Comparison of ENCODE assay signal across 10 mouse cellular contexts in the genomic region with DNA sequence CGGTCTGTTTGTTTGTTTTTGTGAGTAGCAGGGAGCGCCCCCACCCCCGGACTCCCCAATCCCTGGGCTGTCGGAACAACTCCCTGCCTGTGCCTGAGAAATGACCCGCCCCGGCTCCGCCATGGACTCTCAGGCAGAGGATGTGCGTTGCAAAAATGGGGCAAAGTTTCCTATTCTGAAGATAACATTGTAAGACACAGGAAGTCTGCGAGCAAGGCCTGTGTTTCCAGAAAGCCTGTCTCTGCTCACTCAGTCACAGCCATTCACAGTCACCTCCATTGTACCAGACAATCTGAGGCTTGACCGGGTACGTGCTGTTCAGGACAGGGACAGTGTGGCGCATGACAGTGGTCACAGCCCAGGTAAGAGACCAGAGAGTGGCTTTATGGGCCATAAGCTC. TPM values are rescaled to one million over a fixed set of nuclear protein-coding genes. Genes with fewer than 3 reads are reported as not detected.
DNase-seq lines count a peak whose midpoint lies in the region; ATAC-seq and TF ChIP-seq lines count a peak whose summit lies in the region.
"Had no signal": no experiment of that assay in that cellular context is flagged by ENCODE, and none has a peak within 500 bp of the region (broad histone marks: within the 10 kb centered on the region; RNA-seq: fewer than 3 reads in every experiment).

No protein-coding gene starts in this region.

- no peaks in the 10 kb centered on the region for H3K9me3 ChIP-seq in liver, embryonic 11.5 days (ENCODE audit: control insufficient read depth, low read length)
- H3K9me3 ChIP-seq: G1E had no signal

- no peak overlapping the region for H3K9ac ChIP-seq in liver, embryonic 11.5 days (ENCODE audit: low read depth, low read length)

- no peak for TF ChIP-seq POLR2A in spleen, adult 2 months (IDR thresholded peaks at IDR 0.05; ENCODE audit: low read depth, low read length)

- DNase-seq in spleen, adult 2 months (ENCODE audit: low read depth in 1 of 2, low spot score in 2 of 2) = no peak
- no peak for DNase-seq in spleen, adult 18-20 months
- peak; percentile 65 for DNase-seq in heart, postnatal 4 days
- no peak for DNase-seq in liver, embryonic 11.5 days (ENCODE audit: low spot score)
- no peak for DNase-seq in right cerebral cortex, adult 18-20 months
- no peak for DNase-seq in thymus, postnatal 4 days
- no peak for DNase-seq in MN1 (ENCODE audit: low spot score)
- DNase-seq in cerebellum, adult 8-10 months = no peak
- DNase-seq: cerebellum, adult 11-12 months had no signal

- no peak for ATAC-seq in liver, embryonic 11.5 days (replicated peaks; ENCODE audit: low FRiP score)

- no peak overlapping the region for H3K4me3 ChIP-seq in spleen, adult 2 months (ENCODE audit: extremely low read depth, insufficient read depth, insufficient read length)
- no peak overlapping the region for H3K4me3 ChIP-seq in liver, embryonic 11.5 days (ENCODE audit: low read depth, low read length)

- peak overlapping the region; percentile 29; the same call in 1 of the 2 replicates for H3K27ac ChIP-seq in spleen, adult 2 months (ENCODE audit: insufficient read depth, low read length)
- 0 out of 2 replicates have a peak overlapping the region, but pooled peaks have one; percentile 33 for H3K27ac ChIP-seq in liver, embryonic 11.5 days (ENCODE audit: low read depth, low read length)

- H3K36me3 ChIP-seq in spleen, adult 2 months (ENCODE audit: control insufficient read depth, insufficient read depth, low read length) = no peaks in the 10 kb centered on the region
- H3K36me3 ChIP-seq in liver, embryonic 11.5 days (ENCODE audit: control insufficient read depth, insufficient read depth, low read length) = no peaks in the 10 kb centered on the region
- H3K36me3 ChIP-seq: G1E had no signal

- no peaks in the 10 kb centered on the region for H3K4me1 ChIP-seq in spleen, adult 2 months (ENCODE audit: control insufficient read depth, insufficient read depth, insufficient read length)
- H3K4me1 ChIP-seq in liver, embryonic 11.5 days (replicated peaks; ENCODE audit: control insufficient read depth, insufficient read depth, low read length) = peaks cover 59% of the 10 kb centered on the region

- 73% methylated on average over 12 of the region's 12 CpGs for WGBS in spleen, adult 2 months
- WGBS in liver, embryonic 11.5 days = 51% methylated on average over 12 of the region's 12 CpGs

- TF ChIP-seq CTCF in spleen, adult 2 months (IDR thresholded peaks at IDR 0.05; ENCODE audit: extremely low read depth, insufficient read depth, insufficient read length, insufficient replicate concordance) = no peak

- H3K4me2 ChIP-seq in liver, embryonic 11.5 days = no peak overlapping the region

- no peaks in the 10 kb centered on the region for H3K27me3 ChIP-seq in spleen, adult 2 months (ENCODE audit: control insufficient read depth, insufficient read depth, low read length)
- no peaks in the 10 kb centered on the region for H3K27me3 ChIP-seq in liver, embryonic 11.5 days (replicated peaks; ENCODE audit: control insufficient read depth, insufficient read depth, low read length)

RNA-seq across cellular contexts. Expression of gene Smad6, which starts 51.5 kb away (rescaled TPM):
- 6.2 and 9.7 TPM in 2 replicates for polyA plus RNA-seq in spleen, adult 2 months (2012; rRNA removed)
- 10 to 100 TPM; 18.5 to 20.1 TPM for total RNA-seq in heart, postnatal 4 days (2021)
- polyA plus RNA-seq in liver, embryonic 11.5 days (2014; fragmentation: Nextera tagmentation; extraction: Ambion mirVana) = 10.1 and 11.1 TPM in 2 replicates
